Mouse (Mus musculus) lung, postnatal 25 days (tissue): ENCODE data around the gene Slit2.

Experiments used
- DNase-seq: peaks from one replicate; pipeline ENCODE4 v3.0.0; 2022; ENCODE audit warnings: low spot score

The Slit2 gene

GRCm38 (mm10) chr5:48050637-48051314 is 67.8 kb downstream of the Slit2 start:
- DNase-seq = no peak

DNA sequence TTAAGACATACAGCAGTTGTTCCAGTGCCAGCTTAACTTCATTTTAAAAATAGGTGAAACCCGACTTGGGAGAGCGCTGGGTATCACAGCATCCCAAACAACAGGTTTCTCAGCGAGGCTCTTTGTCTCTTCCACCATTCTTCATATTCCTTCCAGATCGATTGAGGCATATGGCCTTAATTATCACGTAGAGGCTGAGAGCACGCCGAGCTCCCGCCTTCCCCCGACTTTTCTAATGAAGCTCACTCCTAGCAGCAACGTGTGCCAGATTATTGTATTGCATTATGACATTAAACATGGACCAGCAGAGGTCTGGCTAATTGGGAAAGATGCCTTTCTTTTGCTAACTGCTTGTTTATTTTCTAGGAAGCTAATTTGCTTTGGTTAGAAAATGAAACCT is 75.7 kb downstream of the Slit2 start:
- no peak for DNase-seq

- DNase-seq = no peak
These were observed 77.8 kb downstream of the Slit2 start for GRCm38 (mm10) chr5:48060715-48061114.

DNA sequence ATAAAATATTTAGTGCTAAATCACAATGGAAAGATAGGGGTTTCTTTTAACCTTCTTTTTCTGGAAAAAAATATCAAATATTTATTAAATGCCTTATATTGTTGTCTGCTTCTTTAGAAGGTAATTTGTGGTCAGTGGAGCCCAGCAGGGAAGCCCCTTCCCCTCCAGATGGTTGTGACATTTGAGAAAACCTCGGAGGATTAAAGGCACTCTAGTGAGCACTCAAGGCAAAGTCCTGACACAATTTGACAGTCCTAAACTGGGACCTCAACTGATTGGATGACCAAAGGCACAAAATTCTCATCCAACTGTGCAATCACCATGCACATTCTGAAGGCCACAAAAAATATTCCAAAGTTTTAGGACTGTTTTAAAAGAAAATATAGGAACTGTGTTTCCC is 95.8 kb downstream of the Slit2 start:
- DNase-seq = no peak

GRCm38 (mm10) chr5:48081223-48081881 is 98.4 kb downstream of the Slit2 start:
- no peak for DNase-seq

GRCm38 (mm10) chr5:48113400-48113799 is 130.5 kb downstream of the Slit2 start:
- no peak for DNase-seq

DNA sequence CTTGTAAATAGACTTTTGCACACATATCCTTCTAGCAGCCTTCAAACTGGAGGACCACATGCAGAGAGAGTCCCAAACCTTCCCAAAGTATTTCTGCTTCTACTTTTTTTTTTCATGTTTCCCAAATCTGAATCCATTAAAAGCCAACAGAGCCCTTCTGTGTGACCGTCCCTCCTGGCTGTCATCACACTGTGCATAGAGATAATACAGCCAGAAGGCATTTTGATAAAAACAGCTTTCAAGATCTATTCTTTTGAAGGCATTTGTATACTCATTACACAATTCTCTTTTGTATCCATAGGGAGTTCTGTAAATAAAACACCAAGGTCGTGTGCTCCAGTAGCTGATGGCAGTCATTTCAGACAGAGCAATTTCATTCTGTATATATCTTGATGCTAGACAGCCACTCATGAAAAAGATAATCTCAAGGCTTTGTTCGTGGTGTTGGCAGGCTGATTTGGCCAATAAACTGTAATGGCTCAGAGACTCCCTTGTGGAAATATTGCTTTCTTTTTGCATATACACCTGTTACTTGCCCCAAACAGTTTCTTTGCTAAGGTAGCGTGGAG is 132.1 kb downstream of the Slit2 start:
- DNase-seq = no peak

DNA sequence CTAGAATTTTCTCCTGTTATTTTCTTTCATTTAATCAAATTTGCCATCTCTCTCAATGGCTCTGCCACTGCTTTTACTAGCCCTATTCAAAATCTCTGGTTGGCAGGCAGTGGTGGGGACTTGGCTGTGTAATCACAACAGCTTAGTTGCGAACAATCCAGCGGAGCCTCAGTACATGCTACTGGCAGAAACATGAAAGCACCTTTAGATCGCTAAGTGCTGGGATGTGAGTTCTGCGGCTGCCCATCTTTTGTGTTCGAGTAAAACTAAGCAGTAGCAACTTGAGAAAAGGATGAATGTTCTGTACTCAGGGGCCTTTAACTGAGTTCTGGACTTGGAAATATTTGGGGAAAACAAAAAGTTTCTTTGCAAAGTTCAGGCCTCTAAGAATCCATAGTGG is 139.7 kb downstream of the Slit2 start:
- DNase-seq = no peak

GRCm38 (mm10) chr5:48125770-48126423 is 143.0 kb downstream of the Slit2 start:
- peak; percentile 13 for DNase-seq

DNA sequence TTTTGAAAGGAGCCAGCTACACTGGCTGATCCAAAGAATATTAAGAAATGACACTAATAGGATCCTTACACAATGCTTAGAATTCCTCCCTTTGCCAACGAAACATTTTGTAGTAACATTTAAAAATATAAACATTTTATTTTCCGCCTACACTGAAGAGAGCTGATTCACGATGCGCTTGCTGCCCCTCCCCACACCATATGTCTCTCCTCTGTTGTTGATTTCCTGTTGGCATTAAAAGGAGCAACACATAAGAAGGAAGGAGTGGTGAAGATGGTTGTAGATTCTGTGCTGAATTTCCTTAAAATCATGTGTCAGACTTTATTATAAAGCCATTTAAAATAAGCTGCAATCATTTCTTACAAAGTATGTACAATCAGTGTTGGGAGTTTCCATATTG is 147.0 kb downstream of the Slit2 start:
- no peak for DNase-seq

GRCm38 (mm10) chr5:48136571-48136970 is 153.6 kb downstream of the Slit2 start:
- DNase-seq = no peak

- DNase-seq = no peak
These were observed 156.0 kb downstream of the Slit2 start for GRCm38 (mm10) chr5:48138849-48139487.

DNA sequence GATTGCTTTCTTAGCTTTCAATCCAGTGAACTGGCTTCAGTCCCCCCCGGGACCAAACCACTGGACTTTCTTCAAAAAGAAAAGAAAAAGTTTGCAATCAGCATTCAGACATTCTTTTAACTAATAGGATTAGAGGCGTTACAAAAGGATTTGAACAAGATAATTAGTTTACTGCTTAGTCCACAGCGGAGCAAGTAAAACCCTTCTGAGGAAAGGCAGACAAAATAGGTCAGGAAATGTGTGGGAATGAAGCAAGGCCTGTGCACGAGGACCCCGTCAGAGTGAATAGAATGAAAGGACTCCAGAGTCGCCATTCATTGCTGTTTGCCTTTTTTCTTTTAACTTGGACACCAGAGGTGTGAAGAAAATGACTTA is 156.5 kb downstream of the Slit2 start:
- no peak for DNase-seq

DNA sequence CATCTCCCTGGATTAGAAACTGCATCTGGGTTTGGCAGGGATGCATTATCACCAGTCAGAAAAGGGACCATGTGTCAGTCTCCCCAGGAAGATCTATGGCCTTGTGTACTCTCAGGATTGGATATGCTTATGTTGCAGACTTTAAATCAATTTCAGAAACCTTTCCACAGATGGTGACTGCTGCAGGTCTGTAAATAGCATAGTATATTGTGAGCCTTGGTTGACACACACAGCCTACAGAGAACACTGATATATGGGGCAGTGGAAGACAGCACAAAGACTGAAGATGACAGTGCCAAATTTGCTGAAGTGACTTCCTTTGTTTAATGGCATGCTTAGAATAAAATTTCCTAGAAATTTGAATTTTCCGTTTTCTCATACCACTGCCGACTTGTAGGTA is 163.1 kb downstream of the Slit2 start:
- no peak for DNase-seq

- no peak for DNase-seq
These were observed 177.9 kb downstream of the Slit2 start for GRCm38 (mm10) chr5:48160829-48161228.

- no peak for DNase-seq
These were observed 198.8 kb downstream of the Slit2 start for GRCm38 (mm10) chr5:48181646-48182302.

GRCm38 (mm10) chr5:48184358-48184757 is 201.4 kb downstream of the Slit2 start:
- DNase-seq = no peak

DNA sequence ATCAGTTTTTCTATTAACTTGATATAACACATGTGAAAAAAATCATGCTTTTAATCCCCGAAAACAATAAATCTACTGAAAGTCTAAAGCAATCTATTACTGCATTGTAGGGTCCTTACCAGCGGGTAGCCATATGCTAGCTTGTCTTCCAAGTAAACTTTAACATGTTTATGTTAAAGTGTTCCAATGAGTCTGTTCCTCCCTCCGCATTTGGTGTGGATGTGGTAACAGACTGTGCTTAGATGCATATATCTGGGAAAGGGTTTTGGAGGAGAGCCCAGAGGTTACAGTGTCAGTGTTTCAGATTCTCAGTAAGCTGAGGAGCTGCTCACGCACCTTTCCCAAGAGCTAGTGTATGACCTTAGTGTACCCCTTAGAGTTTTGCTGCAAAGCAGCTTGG is 204.9 kb downstream of the Slit2 start:
- DNase-seq = no peak

GRCm38 (mm10) chr5:48199380-48199779 is 216.4 kb downstream of the Slit2 start:
- DNase-seq = no peak

DNA sequence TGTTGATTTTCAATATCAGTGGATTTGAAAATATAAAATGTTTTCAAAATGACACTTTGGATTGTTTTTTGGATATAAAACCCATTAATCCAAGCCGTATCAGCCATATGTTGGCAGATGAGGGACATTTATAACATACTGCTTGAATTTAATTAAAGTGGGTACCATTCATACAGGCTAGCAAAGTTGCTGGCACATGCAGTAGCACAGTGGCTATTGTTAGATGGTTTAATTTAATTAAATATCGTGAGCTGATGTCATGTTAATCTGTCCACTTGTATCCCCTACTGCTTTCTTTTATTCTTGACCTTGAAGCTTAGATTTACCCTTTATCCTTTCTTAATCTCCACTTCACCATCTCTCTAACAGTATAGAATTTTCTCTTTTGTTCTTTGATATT is 232.3 kb downstream of the Slit2 start:
- DNase-seq = no peak

DNA sequence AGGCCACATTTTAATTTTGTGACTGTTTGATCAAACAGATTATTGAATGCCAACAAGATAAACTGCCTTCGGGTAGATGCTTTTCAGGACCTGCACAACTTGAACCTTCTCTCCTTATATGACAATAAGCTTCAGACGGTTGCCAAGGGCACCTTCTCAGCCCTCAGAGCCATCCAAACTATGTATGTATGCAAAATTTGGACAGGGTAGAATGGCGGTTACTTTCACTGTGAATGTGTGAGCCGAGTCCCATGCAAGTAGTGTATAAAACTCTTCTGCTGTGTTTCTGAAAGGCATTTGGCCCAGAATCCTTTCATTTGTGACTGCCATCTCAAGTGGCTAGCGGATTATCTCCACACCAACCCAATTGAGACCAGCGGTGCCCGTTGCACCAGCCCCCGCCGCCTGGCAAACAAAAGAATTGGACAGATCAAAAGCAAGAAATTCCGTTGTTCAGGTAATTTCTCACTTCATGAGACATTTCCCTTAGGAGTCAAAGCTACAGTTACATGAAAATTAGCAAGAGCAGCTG is 236.8 kb downstream of the Slit2 start:
- DNase-seq = no peak

GRCm38 (mm10) chr5:48225500-48225899 is 242.6 kb downstream of the Slit2 start:
- DNase-seq = no peak
